Mouse (Mus musculus) olfactory bulb, adult 2 months (tissue): ENCODE measurements around the gene Gm9887.

Experiments used
- CTCF ChIP-seq: fragments of 200-500 bp; IDR thresholded peaks from 2 replicates; pipeline ENCODE4 v1.5.1; 2012; ENCODE audit warnings: low read depth, mild to moderate bottlenecking, low read length, moderate library complexity; ENCODE audit not compliant: insufficient read depth
- POLR2A ChIP-seq: fragments of 200-500 bp; IDR thresholded peaks from 2 replicates; pipeline ENCODE4 v1.6.1; 2012; ENCODE audit warnings: mild to moderate bottlenecking, low read depth, low read length, moderate library complexity; ENCODE audit not compliant: insufficient read depth

DNA sequence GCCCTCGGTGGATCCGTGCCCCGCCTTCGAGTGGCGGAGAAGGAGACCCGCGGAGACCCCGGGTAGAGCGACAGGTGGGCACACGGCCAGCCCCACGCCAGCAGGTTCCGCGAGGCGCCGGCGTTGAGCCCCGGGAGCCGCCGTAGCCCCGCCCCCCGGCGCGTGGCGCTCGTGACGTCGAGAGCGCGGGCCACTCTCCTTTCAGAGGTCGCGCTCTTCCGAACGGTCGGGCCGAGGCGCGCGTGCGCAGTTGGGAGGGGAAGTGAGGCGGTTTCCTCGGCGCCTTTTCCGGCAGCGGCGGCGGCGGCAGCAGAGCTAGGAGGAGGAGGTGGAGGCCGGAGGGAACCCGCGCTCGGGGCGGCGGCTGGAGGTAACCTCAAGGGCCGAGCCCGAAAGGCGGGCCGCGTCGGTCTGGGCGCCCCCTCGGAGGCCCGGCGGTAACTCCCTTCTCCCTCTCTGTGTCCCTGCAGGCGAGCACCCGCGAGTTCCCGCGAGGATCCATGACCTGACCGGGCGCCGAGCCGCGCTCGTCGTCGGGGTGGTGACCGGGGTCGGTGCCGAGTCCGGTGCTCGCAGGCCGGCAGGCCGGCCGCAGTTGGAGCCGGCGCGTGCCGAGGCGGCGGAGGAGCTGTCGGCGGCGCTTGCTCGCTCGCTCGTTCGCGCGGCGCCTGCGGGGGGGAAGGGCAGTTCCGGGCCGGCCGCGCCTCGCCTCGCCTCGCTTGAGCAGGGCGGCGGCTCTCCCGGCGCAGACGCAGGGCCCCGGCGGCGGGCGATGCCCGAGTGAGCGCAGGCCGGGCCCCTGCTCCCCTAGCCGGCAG is at the start of gene Gm9887, which contains the start of gene Arf6:
- TF ChIP-seq CTCF: no peak
- peak; percentile 62 for TF ChIP-seq POLR2A
